ENCODE assay signal across 9 mouse cellular contexts in the genomic region with DNA sequence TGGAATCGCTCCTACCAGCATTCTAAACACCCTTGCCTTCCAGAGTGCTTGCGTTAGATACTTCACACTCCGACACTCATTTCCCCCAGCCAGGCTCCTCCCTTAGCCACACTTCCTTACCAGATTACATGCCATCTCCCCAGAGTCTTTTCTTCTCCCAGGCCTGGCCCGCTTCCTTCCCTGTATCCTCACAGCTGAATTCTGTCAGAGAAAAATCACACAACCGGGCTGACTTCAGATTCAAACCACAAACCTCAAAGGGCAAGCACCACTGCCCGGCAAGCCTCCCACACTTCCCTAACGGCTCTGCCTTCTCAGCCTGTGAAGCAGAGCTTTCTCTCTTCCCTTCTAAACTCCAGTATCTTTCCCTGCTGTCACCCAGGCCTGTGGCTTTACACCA. TPM values are rescaled to one million over a fixed set of nuclear protein-coding genes. Genes with fewer than 3 reads are reported as not detected.
DNase-seq lines count a peak whose midpoint lies in the region; ATAC-seq lines count a peak whose summit lies in the region.
"Had no signal": no experiment of that assay in that cellular context is flagged by ENCODE, and none has a peak within 500 bp of the region (broad histone marks: within the 10 kb centered on the region; RNA-seq: fewer than 3 reads in every experiment).

No protein-coding gene starts in this region.

- peaks cover 18% of the 10 kb centered on the region for H3K4me1 ChIP-seq in embryonic facial prominence, embryonic 14.5 days (ENCODE audit: control insufficient read depth, insufficient read depth, low read length)
- H3K4me1 ChIP-seq in forebrain, embryonic 11.5 days (replicated peaks; ENCODE audit: control insufficient read depth, insufficient read depth, low read length), result 0 out of 2 replicates have a peak, but pooled peaks cover 4% of the 10 kb centered on the region

- H3K36me3 ChIP-seq in embryonic facial prominence, embryonic 14.5 days (ENCODE audit: control insufficient read depth, insufficient read depth, low read length), result peaks cover 12% of the 10 kb centered on the region
- H3K36me3 ChIP-seq in forebrain, embryonic 11.5 days (ENCODE audit: control insufficient read depth, insufficient read depth, low read length), result no peaks in the 10 kb centered on the region

- DNase-seq in frontal cortex, postnatal 10 days (ENCODE audit: low spot score in 2 of 2), result no peak
- DNase-seq in embryonic facial prominence, embryonic 14.5 days (ENCODE audit: low spot score), result peak; percentile 63
- DNase-seq in heart, postnatal 36 days, result peak; percentile 47 to 57
- DNase-seq in lung, postnatal 25 days (ENCODE audit: low spot score), result peak; percentile 60
- DNase-seq in forebrain, embryonic 11.5 days (ENCODE audit: low spot score), result no peak
- DNase-seq in cerebellum, adult 9-10 months, result no peak
- no peak for DNase-seq in right cerebral cortex, postnatal 14 days

- no peaks in the 10 kb centered on the region for H3K27me3 ChIP-seq in embryonic facial prominence, embryonic 14.5 days (replicated peaks; ENCODE audit: control insufficient read depth, insufficient read depth, low read length)
- no peaks in the 10 kb centered on the region for H3K27me3 ChIP-seq in forebrain, embryonic 11.5 days (ENCODE audit: control insufficient read depth, insufficient read depth, low read length)
- H3K27me3 ChIP-seq: hindbrain, embryonic 15.5 days had no signal

- H3K9me3 ChIP-seq in embryonic facial prominence, embryonic 14.5 days (ENCODE audit: control insufficient read depth, low read length), result no peaks in the 10 kb centered on the region
- no peaks in the 10 kb centered on the region for H3K9me3 ChIP-seq in forebrain, embryonic 11.5 days (ENCODE audit: control insufficient read depth, low read length)
- H3K9me3 ChIP-seq: hindbrain, embryonic 15.5 days had no signal

- H3K9ac ChIP-seq in embryonic facial prominence, embryonic 14.5 days (ENCODE audit: low read depth, low read length), result peak overlapping the region; percentile 25; the same call in 1 of the 2 replicates
- H3K9ac ChIP-seq in forebrain, embryonic 11.5 days (ENCODE audit: low read length), result no peak overlapping the region
- H3K9ac ChIP-seq: hindbrain, embryonic 15.5 days had no signal

- intact Hi-C loops in heart, postnatal 36 days (cut with DNase I), result no loop called here

- WGBS in embryonic facial prominence, embryonic 14.5 days, result 45% methylated on average over 7 of the region's 7 CpGs
- WGBS in forebrain, embryonic 11.5 days, result 78% methylated on average over 7 of the region's 7 CpGs

- peak overlapping the region; percentile 44 for H3K27ac ChIP-seq in embryonic facial prominence, embryonic 14.5 days (replicated peaks; ENCODE audit: low read depth, low read length)
- no peak overlapping the region for H3K27ac ChIP-seq in forebrain, embryonic 11.5 days (ENCODE audit: low read depth, low read length)
- H3K27ac ChIP-seq: hindbrain, embryonic 15.5 days had no signal

- no peak overlapping the region for H3K4me2 ChIP-seq in embryonic facial prominence, embryonic 14.5 days (ENCODE audit: low read depth, low read length)
- H3K4me2 ChIP-seq in forebrain, embryonic 11.5 days (ENCODE audit: low read depth, low read length, severe bottlenecking), result no peak overlapping the region
- H3K4me2 ChIP-seq: hindbrain, embryonic 15.5 days had no signal

- H3K4me3 ChIP-seq in embryonic facial prominence, embryonic 14.5 days (ENCODE audit: low read depth, low read length), result no peak overlapping the region
- H3K4me3 ChIP-seq in forebrain, embryonic 11.5 days (ENCODE audit: low read depth, low read length), result no peak overlapping the region
- H3K4me3 ChIP-seq: hindbrain, embryonic 15.5 days had no signal

- ATAC-seq in frontal cortex, adult (ENCODE audit: low TSS enrichment), result peak; percentile 25; the same call in 1 of the 2 replicates
- ATAC-seq in embryonic facial prominence, embryonic 14.5 days (ENCODE audit: low read depth), result no peak
- ATAC-seq in forebrain, embryonic 11.5 days (replicated peaks; ENCODE audit: low FRiP score), result no peak

RNA-seq across cellular contexts. Expression of gene Slc37a3, which starts 4.7 kb away (rescaled TPM):
- 56.9 and 57.3 TPM in 2 replicates for polyA plus RNA-seq in embryonic facial prominence, embryonic 14.5 days (2014; fragmentation: Nextera tagmentation; extraction: Ambion mirVana)
- 10 to 100 TPM; 21.5 to 22.8 TPM for total RNA-seq in heart, postnatal 36 days (2021)
- polyA plus RNA-seq in forebrain, embryonic 11.5 days (2014; fragmentation: Nextera tagmentation; extraction: Ambion mirVana), result 36.7 and 39.4 TPM in 2 replicates

RNA-seq across cellular contexts. Expression of gene Rab19, which starts 8.2 kb away (rescaled TPM):
- polyA plus RNA-seq in embryonic facial prominence, embryonic 14.5 days (2014; fragmentation: Nextera tagmentation; extraction: Ambion mirVana), result 0.93 and 1.8 TPM in 2 replicates
- total RNA-seq in heart, postnatal 36 days (2021), result under 1 TPM; 0.25 to 0.27 TPM
- 0.28 and 0.55 TPM in 2 replicates for polyA plus RNA-seq in forebrain, embryonic 11.5 days (2014; fragmentation: Nextera tagmentation; extraction: Ambion mirVana)

RNA-seq across cellular contexts. Expression of gene Mkrn1, which starts 47.5 kb away (rescaled TPM):
- polyA plus RNA-seq in embryonic facial prominence, embryonic 14.5 days (2014; fragmentation: Nextera tagmentation; extraction: Ambion mirVana), result 67.1 and 72.4 TPM in 2 replicates
- total RNA-seq in heart, postnatal 36 days (2021), result 10 to 100 TPM; 60.7 to 80.6 TPM
- 91.9 and 92.6 TPM in 2 replicates for polyA plus RNA-seq in forebrain, embryonic 11.5 days (2014; fragmentation: Nextera tagmentation; extraction: Ambion mirVana)

Comparison
In these comparisons a context has a peak if more than half of its experiments do, and no peak if none do; other contexts are left out.
1. DNase-seq: peak in embryonic facial prominence, embryonic 14.5 days (single experiment), heart, postnatal 36 days (2 of 2) and lung, postnatal 25 days (single experiment); none in frontal cortex, postnatal 10 days (0 of 2), forebrain, embryonic 11.5 days (single experiment), cerebellum, adult 9-10 months (single experiment) and right cerebral cortex, postnatal 14 days (single experiment).